In the genomic region with DNA sequence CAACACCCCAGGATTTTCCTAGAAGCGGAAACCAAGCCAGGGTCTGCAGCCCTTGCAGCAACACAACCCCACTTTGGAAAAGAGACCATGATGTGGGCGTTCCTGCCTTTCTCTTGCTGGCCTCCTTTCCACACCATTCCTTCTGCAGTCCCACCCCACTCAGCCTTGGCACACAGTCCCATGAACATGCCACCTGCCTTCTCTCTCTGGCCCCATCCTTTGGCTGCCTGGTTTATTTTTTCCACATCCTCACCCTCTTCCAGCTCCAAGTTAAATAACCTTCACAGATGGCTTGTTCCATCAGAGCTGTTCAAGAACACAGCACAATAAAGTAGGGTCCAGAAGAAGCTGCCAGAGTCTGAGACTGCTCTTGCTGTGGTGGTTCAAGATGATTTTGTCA, we compare ENCODE assay signal across 12 mouse cellular contexts. TPM values are rescaled to one million over a fixed set of nuclear protein-coding genes. Genes with fewer than 3 reads are reported as not detected.
DNase-seq lines count a peak whose midpoint lies in the region; ATAC-seq lines count a peak whose summit lies in the region.
"Had no signal": no experiment of that assay in that cellular context is flagged by ENCODE, and none has a peak within 500 bp of the region (broad histone marks: within the 10 kb centered on the region; RNA-seq: fewer than 3 reads in every experiment).

No protein-coding gene starts in this region.

- H3K4me1 ChIP-seq in intestine, embryonic 14.5 days (replicated peaks; ENCODE audit: control insufficient read depth, insufficient read depth, low read length), result no peaks in the 10 kb centered on the region
- 0 out of 2 replicates have a peak, but pooled peaks cover 2% of the 10 kb centered on the region for H3K4me1 ChIP-seq in intestine, embryonic 15.5 days (replicated peaks)

- intact Hi-C loops in left cerebral cortex, postnatal 36 days (cut with DNase I), result no loop called here

- ATAC-seq in frontal cortex, adult (ENCODE audit: low TSS enrichment), result peak; percentile 83
- ATAC-seq in intestine, embryonic 14.5 days (replicated peaks; ENCODE audit: low FRiP score, low TSS enrichment, low read depth), result no peak
- ATAC-seq in intestine, embryonic 15.5 days, result no peak
- ATAC-seq: intestine, embryonic 16.5 days had no signal

- H3K36me3 ChIP-seq in intestine, embryonic 14.5 days (ENCODE audit: control insufficient read depth, insufficient read depth, low read length), result no peaks in the 10 kb centered on the region
- no peaks in the 10 kb centered on the region for H3K36me3 ChIP-seq in intestine, embryonic 15.5 days

- no peak overlapping the region for H3K27ac ChIP-seq in intestine, embryonic 14.5 days (ENCODE audit: low read depth)
- H3K27ac ChIP-seq in intestine, embryonic 15.5 days, result no peak overlapping the region
- H3K27ac ChIP-seq: liver, embryonic 14.5 days; macrophage had no signal

- no peak overlapping the region for H3K4me3 ChIP-seq in intestine, embryonic 14.5 days (ENCODE audit: low read depth, low read length)
- no peak overlapping the region for H3K4me3 ChIP-seq in intestine, embryonic 15.5 days (replicated peaks)

- no peaks in the 10 kb centered on the region for H3K27me3 ChIP-seq in intestine, embryonic 14.5 days (replicated peaks; ENCODE audit: control insufficient read depth, insufficient read depth, low read length)
- no peaks in the 10 kb centered on the region for H3K27me3 ChIP-seq in intestine, embryonic 15.5 days (replicated peaks)

- H3K4me2 ChIP-seq in intestine, embryonic 14.5 days (ENCODE audit: low read length), result no peak overlapping the region
- H3K4me2 ChIP-seq in intestine, embryonic 15.5 days (replicated peaks), result no peak overlapping the region

- no peaks in the 10 kb centered on the region for H3K9me3 ChIP-seq in intestine, embryonic 14.5 days (ENCODE audit: control insufficient read depth, low read length)
- no peaks in the 10 kb centered on the region for H3K9me3 ChIP-seq in intestine, embryonic 15.5 days

- no peak overlapping the region for H3K9ac ChIP-seq in intestine, embryonic 14.5 days (ENCODE audit: low read length)
- no peak overlapping the region for H3K9ac ChIP-seq in intestine, embryonic 15.5 days
- H3K9ac ChIP-seq: liver, embryonic 14.5 days had no signal

- no peak for DNase-seq in frontal cortex, postnatal 10 days (ENCODE audit: low spot score in 2 of 2)
- peak; percentile 18 for DNase-seq in intestine, embryonic 14.5 days (ENCODE audit: low spot score)
- DNase-seq in cerebellum, adult 9-11 months, result peak; percentile 76
- peak; percentile 63 to 78 for DNase-seq in left cerebral cortex, postnatal 36 days (ENCODE audit: low spot score in 2 of 2)
- DNase-seq in urinary bladder, adult 18-20 months (ENCODE audit: low spot score in 2 of 2), result no peak
- DNase-seq in adrenal gland, adult 18-20 months (ENCODE audit: low spot score in 2 of 2), result no peak
- DNase-seq: kidney, postnatal 4 days had no signal

- WGBS in intestine, embryonic 14.5 days, result 90% methylated on average over 2 of the region's 2 CpGs
- 92% methylated on average over 2 of the region's 2 CpGs for WGBS in intestine, embryonic 15.5 days

RNA-seq across cellular contexts. Expression of a gene that starts 50.0 kb away (rescaled TPM):
- 13.0 and 14.5 TPM in 2 replicates for polyA plus RNA-seq in intestine, embryonic 14.5 days (2014; fragmentation: Nextera tagmentation; extraction: Ambion mirVana)
- polyA plus RNA-seq in intestine, embryonic 15.5 days (2015; fragmentation: Nextera tagmentation; extraction: Ambion mirVana), result 20.3 and 22.0 TPM in 2 replicates
- total RNA-seq in left cerebral cortex, postnatal 36 days (2021), result 1 to 10 TPM; 2.7 to 3.3 TPM
- total RNA-seq in adrenal gland, adult 18-20 months (2021), result 10 to 100 TPM in 1 of 2 experiments, 1 to 10 TPM in 1; 5.4 to 13.1 TPM
- polyA plus RNA-seq: macrophage had no signal

RNA-seq across cellular contexts. Expression of a gene that starts 59.3 kb away (rescaled TPM):
- polyA plus RNA-seq in intestine, embryonic 14.5 days (2014; fragmentation: Nextera tagmentation; extraction: Ambion mirVana), result 29.9 and 32.2 TPM in 2 replicates
- 21.3 and 21.4 TPM in 2 replicates for polyA plus RNA-seq in intestine, embryonic 15.5 days (2015; fragmentation: Nextera tagmentation; extraction: Ambion mirVana)
- total RNA-seq in left cerebral cortex, postnatal 36 days (2021), result 10 to 100 TPM; 11.0 to 13.3 TPM
- total RNA-seq in adrenal gland, adult 18-20 months (2021), result 10 to 100 TPM; 15.9 to 19.8 TPM

Comparison
In these comparisons a context has a peak if more than half of its experiments do, and no peak if none do; other contexts are left out.
1. DNase-seq: peak in intestine, embryonic 14.5 days (single experiment), cerebellum, adult 9-11 months (single experiment) and left cerebral cortex, postnatal 36 days (2 of 2); none in frontal cortex, postnatal 10 days (0 of 2), urinary bladder, adult 18-20 months (0 of 2) and adrenal gland, adult 18-20 months (0 of 2).